Mouse (Mus musculus): ENCODE results near the gene Csnk2b.

Gene Csnk2b

DNA sequence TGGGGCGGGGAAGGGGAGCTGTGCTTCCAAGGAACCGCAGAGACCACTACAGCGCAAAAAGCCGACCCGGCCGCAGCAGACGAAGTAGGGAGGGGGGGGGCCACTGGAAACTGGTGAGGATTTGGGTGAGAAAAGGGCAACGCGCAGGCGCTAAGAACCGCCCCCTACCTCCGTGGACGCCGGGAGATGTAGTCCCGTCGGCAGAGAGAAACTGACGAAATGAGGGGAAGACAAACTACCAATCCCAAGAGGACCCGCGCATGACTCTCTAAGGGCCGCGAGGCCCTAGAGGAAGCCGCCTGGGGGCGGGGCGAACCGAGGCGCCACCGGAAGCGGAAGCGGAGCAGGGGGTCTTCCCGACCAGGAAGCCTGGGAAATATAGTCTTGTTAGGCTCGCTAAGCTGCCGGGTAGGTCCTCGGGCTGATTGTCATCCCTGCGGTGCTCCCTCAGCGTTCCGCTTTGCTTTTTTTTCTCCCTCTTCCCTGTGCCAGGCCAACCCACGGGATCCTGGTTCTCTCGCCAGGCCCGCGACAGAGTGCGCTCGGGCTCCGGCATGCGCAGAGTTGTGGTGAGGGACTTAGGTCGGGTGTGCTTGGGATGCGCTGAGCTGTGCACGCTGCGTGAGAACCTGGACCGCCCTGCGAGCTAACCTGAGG, 582 bp downstream of the Csnk2b start, which contains the start of gene Gpank1:
Gpank1 (plus strand) TSS at position 313 of the 657 bp plus-strand sequence.
- in situ Hi-C loops (cut with MboI), result no loop called here

DNA sequence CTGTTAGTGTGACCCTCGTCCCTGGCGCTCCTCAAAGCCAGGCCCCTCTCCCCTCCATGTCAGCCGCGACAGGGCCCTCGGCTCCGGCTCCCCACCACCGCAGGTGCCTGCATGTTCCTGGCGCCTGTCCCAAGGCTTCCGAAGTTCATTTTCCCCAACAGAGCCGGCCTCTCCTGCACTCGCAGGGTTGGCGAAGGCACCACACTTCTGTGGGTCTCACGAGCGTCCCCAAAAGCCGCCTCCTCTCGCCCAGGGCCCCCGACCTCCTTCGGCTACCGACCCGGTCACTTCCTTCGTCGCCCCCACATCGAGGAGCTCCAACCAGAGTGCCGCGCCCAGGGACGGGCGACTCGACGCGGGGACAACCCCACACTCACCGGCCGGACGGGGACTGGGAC, 1.1 kb downstream of the Csnk2b start:
- in situ Hi-C loops (cut with MboI), result no loop called here

DNA sequence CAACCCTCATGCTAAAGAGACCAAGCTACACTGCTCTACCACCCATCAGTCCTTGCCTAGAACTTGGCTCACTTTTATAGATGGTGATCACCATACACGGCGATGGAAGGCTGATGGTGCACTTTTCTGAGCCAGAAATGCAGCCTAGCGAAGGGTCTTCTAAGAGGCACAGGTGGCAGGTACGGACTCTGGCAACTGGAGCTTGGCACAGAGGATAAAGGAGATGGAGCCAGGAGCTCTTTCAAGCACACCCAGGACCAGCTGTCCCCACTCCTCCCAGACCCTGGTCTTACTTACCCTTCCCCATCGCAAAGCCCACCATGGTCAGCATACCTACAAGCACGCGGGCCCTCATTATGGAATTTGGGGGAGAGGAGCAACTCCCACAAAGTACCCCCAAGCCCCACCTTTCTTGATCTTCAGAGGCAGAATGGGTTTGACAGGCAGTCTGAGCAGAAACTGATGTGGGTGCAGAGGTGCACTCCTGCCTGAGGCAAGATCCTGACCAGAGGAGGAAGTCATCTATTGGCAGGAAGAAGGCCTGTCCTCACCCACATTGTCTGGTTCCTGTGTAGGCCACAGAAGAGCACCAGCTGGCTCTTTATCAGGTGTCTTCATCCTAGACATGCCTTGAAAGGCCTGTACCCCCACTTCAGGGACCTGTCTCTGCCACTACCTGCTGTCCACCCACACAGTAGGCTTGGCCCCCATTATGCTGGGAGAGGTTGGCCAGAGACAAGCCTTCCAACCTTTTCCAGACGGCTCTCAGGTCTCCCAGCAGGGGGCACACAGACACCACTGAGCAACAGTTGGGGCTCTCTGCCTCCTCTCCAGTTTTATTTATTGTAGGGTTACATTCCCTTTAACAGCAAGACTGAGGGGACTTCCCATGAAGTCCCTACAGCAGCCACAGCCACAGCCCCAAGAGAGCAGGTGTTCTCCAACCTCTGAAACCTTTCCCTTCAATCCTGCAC, 6.5 kb downstream of the Csnk2b start, which contains the start of gene Ly6g5b:
Ly6g5b (minus strand) TSS at position 383 of the 974 bp plus-strand sequence.
- in situ Hi-C loops (cut with MboI), result no loop called here

GRCm38 (mm10) chr17:35111774-35112173, 10.1 kb downstream of the Csnk2b start:
- in situ Hi-C loops (cut with MboI), result no loop called here

DNA sequence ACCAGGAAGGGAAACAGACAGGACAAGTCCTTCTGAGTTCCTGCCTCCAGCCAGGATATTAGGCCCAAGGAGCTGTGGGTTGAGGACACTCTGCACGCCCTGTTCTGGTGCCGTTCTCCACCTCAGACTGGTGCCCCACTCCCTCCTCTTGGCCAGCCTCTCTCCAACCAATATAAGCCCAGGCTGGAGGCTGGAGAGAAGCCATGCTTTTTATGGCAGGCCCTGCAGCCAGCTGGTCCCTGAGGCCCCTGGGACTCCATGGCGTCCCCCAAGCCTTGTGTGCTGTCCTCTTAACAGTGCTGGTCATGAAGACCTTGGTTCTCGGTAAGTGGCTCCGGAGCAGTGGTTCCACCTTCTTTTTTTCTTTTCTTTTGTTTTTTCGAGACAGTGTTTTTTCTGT, 13.8 kb downstream of the Csnk2b start, which contains the start of gene Ly6g5c:
Ly6g5c (plus strand) TSS at position 183 of the 400 bp plus-strand sequence.
- in situ Hi-C loops (cut with MboI), result no loop called here

DNA sequence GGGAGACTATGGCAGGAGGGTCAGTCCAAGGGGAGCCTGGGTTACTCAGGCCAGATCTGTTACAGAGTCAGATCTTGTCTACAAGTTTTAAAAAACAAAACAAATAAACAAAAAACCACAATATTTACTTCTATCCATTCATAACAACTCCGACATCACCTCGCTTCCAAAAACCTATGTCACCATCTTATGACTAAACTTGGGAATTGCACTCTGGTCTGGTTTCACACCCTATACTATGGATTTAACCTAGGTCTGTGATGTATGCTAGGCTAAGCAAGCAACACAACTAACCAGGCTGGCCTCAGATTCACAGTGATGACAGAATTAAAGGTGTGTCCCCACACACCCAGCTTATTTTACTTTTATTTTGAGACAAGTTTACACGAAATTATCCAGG, 15.3 kb downstream of the Csnk2b start:
- in situ Hi-C loops (cut with MboI), result no loop called here

DNA sequence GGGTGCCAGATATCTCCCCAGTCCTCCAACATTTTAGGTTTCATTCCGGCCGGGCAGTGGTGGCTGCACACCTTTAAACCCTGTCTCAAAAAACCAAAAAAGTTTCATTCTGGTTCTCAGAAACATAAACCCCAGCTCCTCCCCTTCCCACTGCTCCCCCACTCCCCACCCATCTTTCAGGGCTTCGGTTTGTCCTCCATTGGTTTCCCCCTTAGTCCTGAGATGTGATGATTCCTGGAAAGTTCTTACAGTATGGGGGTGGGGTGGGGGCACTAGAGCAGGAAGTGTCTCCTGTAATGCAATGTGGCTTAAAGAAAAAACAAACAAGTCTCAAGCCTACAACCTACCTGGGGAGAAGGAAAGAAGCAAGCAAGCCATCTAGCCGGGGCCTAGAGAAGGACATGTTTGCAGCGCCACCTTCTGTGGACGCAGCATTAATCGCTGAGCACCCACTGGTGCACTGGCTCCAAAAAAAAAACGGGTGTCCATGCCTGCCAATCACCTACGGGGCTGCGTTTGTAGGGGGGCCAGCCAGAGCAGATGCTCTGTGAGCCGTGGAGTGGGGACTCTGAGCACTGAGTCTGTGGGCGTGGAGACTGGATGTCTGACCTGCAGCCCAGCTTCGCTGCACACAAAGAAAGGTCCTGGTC, 16.0 kb downstream of the Csnk2b start:
- in situ Hi-C loops (cut with MboI), result no loop called here

GRCm38 (mm10) chr17:35104754-35105153, 17.1 kb downstream of the Csnk2b start:
- in situ Hi-C loops (cut with MboI), result no loop called here

GRCm38 (mm10) chr17:35104079-35104478, 17.8 kb downstream of the Csnk2b start:
- in situ Hi-C loops (cut with MboI), result no loop called here

DNA sequence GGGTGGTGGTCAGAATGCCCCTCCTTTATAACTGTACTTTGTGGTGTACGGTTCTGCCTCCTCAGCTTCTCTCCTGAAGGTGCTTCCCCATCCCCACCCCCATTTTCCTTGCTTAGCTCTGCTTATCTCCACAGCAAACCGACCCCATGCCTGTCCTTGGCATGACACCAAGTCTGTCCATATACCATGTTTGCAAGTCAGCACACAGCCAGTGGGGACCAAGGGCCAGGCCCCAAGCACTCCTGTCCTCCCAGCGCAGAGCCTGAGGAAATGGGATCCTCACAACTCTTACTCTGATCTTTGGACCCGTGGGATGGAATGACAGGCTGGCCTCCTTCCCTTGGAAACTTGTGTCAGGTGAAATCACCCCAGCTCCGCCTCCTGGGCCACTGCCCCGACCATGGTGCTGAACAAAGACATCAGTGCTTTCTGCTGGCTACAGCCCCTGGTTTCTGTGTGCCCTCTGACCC, 18.6 kb downstream of the Csnk2b start:
- in situ Hi-C loops (cut with MboI), result no loop called here

- in situ Hi-C loops (cut with MboI), result no loop called here
Observed at GRCm38 (mm10) chr17:35102299-35102698, 19.6 kb downstream of the Csnk2b start.

GRCm38 (mm10) chr17:35101161-35101560, 20.7 kb downstream of the Csnk2b start:
- in situ Hi-C loops (cut with MboI), result no loop called here

DNA sequence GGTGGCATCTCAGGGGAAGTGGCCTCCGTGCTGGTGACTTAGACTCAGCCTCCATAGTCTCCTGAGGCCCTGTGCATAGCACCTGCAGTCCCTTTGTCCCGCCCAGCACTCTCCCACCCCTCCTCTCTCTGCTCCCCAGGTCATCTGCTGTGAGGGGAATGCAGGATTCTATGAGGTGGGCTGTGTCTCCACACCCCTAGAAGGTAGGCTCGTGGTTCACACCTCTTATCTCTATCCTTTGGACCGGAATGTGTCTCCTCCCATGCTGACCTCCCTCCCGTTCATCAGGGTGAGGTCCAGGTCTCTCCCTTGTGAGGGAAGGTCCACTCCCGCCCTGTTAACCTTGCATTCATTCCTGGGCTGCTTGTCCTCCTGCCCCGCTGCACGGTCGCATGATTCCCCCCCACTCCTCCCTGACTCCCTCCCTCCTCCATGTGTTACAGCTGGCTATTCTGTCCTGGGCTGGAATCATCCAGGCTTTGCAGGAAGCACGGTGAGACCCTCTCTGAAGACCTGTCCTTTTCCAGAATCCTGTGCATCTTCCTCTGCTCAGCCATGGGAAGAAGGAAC, 21.6 kb downstream of the Csnk2b start:
- in situ Hi-C loops (cut with MboI), result no loop called here

DNA sequence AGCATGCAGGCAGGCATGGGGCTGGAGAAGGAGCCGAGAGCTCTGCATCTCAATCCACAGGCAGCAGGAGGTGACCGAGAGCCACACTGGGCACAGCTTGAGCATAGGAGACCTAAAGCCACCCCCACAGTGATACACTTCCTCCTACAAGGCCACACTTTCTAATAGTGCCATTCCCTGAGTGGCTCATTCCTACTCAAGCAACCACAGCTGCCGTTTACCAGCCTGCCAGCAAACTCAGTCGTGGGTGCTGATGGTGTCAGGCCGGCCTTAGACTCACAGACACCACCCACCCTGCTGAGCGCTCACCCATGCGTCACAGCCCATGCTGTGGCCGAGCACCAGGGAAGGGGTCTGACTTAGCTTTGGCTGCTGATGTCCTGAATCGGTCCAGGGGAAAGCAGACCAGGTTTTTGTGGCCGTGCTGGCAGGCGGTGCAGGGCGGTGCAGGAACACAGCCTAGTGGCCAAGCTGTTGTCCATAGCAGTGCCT, 24.6 kb downstream of the Csnk2b start:
- in situ Hi-C loops (cut with MboI), result no loop called here

DNA sequence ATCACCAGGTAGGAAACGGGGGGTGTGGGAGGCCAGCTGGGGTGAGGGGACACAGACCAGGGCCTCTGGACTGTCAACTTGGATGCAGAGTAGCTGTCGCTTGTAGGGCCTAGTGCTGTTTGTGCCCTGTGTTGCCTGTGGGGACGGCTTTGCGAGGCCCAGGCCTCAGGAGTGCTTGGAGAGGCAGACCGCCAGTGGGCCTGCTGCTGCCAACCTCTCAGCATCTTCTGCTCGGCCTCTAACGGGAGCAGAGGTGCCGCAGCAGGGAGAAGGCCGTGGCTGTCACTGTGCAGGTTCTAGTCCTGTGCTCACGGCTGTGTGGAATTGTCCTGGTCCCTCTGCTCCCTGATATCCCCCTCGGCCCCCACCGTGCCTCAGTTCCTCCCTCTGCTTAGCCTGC, 25.3 kb downstream of the Csnk2b start:
- in situ Hi-C loops (cut with MboI), result no loop called here

DNA sequence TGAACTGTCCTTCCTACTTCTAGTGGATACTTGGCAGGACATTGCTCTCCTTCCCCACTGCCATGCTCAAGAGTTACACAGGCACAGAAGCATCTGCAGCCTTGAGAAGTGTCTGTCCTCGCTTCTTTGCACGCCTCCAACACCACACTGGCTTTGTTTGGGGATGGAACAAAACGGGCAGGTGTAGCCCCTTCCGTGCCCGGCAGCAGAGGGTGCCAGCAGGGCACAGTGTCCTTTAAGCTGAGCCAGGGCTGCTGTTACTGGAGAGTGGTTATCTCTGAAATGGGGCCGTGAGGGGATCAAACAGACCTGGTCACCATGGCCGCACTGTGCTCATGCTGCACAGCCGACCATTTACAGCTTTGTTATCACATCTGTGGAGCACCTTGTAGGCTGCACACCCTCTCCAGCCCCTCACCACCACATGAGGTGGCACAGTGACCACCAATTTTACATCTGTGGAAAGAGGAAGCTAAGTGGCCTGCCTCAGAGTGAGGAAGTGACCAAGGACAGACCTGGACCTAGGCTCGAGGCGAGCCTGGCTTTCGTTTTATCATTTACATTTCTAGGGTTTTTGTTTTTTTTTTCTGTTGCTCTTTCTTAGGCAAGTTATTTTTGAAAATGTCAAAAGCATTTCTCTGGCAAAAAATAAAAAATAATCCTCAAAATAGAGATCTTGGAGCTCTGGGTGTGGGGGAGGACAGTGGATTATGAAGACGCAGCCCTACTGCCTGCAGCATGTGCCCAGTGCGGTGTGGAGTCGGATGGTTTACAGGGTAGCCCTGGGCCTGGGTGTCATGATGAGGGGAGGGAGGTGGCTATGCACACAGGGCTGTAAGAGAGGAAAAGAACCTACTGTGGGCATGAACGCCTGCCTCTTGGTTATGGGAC, 27.1 kb downstream of the Csnk2b start:
- in situ Hi-C loops (cut with MboI), result no loop called here

GRCm38 (mm10) chr17:35092403-35093198, 29.3 kb downstream of the Csnk2b start:
- in situ Hi-C loops (cut with MboI), result no loop called here

DNA sequence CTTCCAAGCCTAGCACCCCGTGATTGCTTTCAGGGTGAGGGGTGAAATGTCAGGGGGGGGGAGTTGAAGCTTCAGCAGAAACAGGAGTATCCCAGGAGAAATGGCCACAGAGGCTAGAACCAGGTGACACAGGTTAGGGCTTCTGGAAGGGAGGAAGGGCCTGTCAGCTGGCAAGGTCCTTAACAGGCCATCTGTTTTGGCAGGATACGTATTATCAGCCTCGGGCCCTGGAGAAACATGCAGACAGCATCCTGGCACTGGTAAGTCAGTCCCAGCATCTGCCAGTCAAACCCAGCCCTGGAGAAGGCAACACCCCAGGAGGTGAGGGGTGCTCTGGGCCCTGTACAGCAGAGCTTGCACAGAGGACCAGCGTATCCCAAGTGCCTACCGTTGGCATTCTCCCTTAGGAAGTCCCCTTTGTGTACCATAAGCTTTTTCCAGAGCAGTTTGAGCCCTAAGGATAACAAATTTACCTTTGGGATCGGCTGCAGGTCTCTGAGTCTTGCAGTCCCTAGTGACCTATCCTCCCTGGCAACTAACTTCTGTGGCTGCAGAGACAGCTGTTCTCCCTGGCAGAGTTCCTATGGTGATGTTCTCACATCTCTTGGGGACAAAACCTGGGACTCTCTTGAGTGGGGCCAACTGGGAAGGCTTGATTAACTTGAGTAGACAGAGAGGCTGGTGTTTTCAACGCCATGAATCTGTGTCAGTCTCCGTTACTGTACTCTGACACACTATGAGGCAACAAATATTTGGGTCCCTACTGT, 31.5 kb downstream of the Csnk2b start:
- in situ Hi-C loops (cut with MboI), result no loop called here

All from mature B cell (primary cell).